Mouse (Mus musculus) ES-Bruce4 (cell line): ENCODE results near the gene Diras1. TPM values are rescaled to one million over a fixed set of nuclear protein-coding genes. Genes with fewer than 3 reads are reported as not detected.

Experiments used
- H3K27ac ChIP-seq: 2 replicates; pipeline ENCODE4 v1.5.1; 2012; ENCODE audit warnings: low read length, inconsistent platforms; ENCODE audit not compliant: insufficient read depth
- H3K27me3 ChIP-seq: 2 replicates; pipeline ENCODE4 v1.6.1; 2012; ENCODE audit warnings: mild to moderate bottlenecking, low read length, inconsistent platforms; ENCODE audit not compliant: control insufficient read depth, poor library complexity, insufficient read depth, severe bottlenecking
- H3K36me3 ChIP-seq: 2 replicates; pipeline ENCODE4 v1.6.1; 2012; ENCODE audit warnings: inconsistent platforms, mild to moderate bottlenecking, low read length, moderate library complexity; ENCODE audit not compliant: control insufficient read depth, poor library complexity, insufficient read depth, severe bottlenecking
- H3K4me1 ChIP-seq: one replicate; pipeline ENCODE4 v1.8.1; 2011; ENCODE audit warnings: low read length; ENCODE audit not compliant: control insufficient read depth, insufficient read depth
- H3K4me3 ChIP-seq: 2 replicates; pipeline ENCODE4 v1.5.1; 2011; ENCODE audit warnings: low read depth, mild to moderate bottlenecking, low read length
- H3K9ac ChIP-seq: 2 replicates; pipeline ENCODE4 v1.6.1; 2012; ENCODE audit warnings: low read depth, mild to moderate bottlenecking, inconsistent platforms; ENCODE audit not compliant: poor library complexity, severe bottlenecking
- H3K9me3 ChIP-seq: replicated peaks from 2 replicates; pipeline ENCODE4 v1.6.1; 2012; ENCODE audit warnings: mild to moderate bottlenecking, low read length, inconsistent platforms; ENCODE audit not compliant: control insufficient read depth, poor library complexity, insufficient read depth, severe bottlenecking
- CTCF ChIP-seq: IDR thresholded peaks from one replicate; pipeline ENCODE4 v1.8.1; 2011; ENCODE audit warnings: low read depth, low read length
- EP300 ChIP-seq: IDR thresholded peaks from 2 replicates; pipeline ENCODE4 v1.6.1; 2011; ENCODE audit warnings: low read depth, low read length; ENCODE audit not compliant: insufficient read depth
- POLR2A ChIP-seq: IDR thresholded peaks from one replicate; pipeline ENCODE4 v1.8.1; 2011; ENCODE audit warnings: low read length; ENCODE audit not compliant: insufficient read depth
- polyA plus RNA-seq: library from polyadenylated mRNA; stranded (reverse); fragments of >200 nt; gene quantifications from 2 replicates; pipeline ENCODE4 v1.2.4, GENCODE M21; 2011; ENCODE audit warnings: low read depth; ENCODE audit not compliant: missing spikeins, insufficient read depth, insufficient read length

Gene Diras1
- polyA plus RNA-seq, 1 experiment, result 0.27 TPM

GRCm38 (mm10) chr10:81007240-81007639 lies 18.2 kb downstream of the Diras1 start:
- no peaks in the 10 kb centered on the region for H3K4me1 ChIP-seq
- no peak overlapping the region for H3K9ac ChIP-seq
- TF ChIP-seq EP300 (no peak), CTCF (no peak), POLR2A (no peak)
- no peak overlapping the region for H3K4me3 ChIP-seq
- H3K27ac ChIP-seq, result no peak overlapping the region
- H3K9me3 ChIP-seq, result no peaks in the 10 kb centered on the region
- no peaks in the 10 kb centered on the region for H3K27me3 ChIP-seq
- no peaks in the 10 kb centered on the region for H3K36me3 ChIP-seq

DNA sequence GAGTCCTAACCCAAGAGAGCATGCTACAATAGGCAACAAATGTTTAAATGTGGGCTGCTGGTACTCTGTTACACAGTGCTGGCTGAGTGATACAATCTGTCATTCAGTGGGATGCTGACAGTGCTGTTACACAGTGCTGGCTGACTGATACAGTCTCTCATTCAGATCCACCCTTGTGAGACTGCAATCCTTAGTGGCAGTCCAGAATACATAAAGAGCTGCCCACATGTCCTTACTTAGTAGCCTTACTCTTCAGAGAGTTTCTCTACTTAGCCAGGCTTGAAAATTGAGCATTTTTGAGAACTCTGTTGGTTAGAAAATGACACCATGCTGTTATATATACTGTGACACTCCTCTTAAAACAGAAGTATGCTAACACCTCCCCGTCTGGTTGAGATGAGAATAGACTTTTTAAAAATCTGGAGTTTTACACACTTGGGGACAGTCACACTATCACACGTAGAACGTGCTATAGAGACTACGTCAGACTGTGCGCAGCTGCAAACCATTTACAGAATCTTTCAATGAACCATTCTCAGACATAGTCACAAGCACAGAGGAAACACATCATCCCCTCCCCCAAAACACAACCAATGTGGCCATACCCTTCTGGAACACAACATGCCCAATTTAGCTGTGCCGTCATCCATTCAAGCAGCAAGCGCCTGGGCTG lies 19.3 kb downstream of the Diras1 start:
- H3K36me3 ChIP-seq, result no peaks in the 10 kb centered on the region
- TF ChIP-seq CTCF (no peak), POLR2A (no peak), EP300 (no peak)
- no peaks in the 10 kb centered on the region for H3K9me3 ChIP-seq
- no peak overlapping the region for H3K27ac ChIP-seq
- no peaks in the 10 kb centered on the region for H3K4me1 ChIP-seq
- H3K9ac ChIP-seq, result no peak overlapping the region
- H3K4me3 ChIP-seq, result no peak overlapping the region
- no peaks in the 10 kb centered on the region for H3K27me3 ChIP-seq

- peaks cover 5% of the 10 kb centered on the region for H3K4me1 ChIP-seq
- no peaks in the 10 kb centered on the region for H3K9me3 ChIP-seq
- H3K27ac ChIP-seq, result no peak overlapping the region
- TF ChIP-seq EP300 (no peak), CTCF (no peak), POLR2A (no peak)
- no peaks in the 10 kb centered on the region for H3K36me3 ChIP-seq
- H3K9ac ChIP-seq, result no peak overlapping the region
- no peak overlapping the region for H3K4me3 ChIP-seq
- H3K27me3 ChIP-seq, result no peaks in the 10 kb centered on the region
Measured at GRCm38 (mm10) chr10:81001161-81001560, 24.3 kb downstream of the Diras1 start.

DNA sequence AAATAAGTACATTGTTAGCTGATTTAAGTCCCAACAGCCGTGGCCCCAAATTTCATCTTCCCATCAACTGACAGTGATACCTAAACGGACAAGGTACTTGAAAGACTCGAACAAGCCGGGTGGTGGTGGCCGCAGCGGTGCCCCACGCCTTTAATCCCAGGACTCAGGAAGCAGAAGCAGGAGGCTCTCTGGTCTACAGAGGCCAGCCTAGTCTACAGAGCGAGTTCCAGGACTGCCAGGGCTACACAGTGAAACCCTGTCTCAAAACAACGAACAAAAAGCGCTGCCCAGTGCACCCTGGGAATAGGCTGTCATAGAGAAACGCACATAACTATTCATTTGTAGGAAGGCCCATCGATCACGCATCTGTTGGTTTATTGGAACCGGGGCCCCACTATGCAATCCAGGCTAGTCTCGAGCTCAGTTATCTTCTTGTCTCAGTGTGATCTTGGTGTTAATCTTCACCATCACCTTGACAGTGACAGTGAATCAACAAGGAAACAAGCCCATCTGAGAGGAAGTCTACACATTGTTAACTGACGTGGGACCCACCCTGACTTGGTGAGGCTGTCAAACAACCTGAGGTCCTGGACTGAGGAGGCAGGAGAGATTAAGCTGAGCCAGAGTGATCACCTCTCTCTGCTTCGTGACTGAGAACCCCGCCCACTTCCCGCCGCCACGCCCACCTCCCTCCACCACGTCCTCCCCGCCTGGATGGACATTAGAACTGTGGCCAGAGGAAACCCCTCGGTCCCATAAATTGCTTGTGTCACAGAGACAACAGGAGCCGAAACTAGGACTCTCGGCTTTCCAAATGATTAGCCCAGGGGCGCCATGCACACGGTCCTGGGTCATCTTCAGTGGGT lies 25.0 kb downstream of the Diras1 start:
- Histone ChIP-seq H3K9ac (no peak overlapping the region), H3K4me1 (peaks cover 5% of the 10 kb centered on the region), H3K27ac (no peak overlapping the region), H3K9me3 (no peaks in the 10 kb centered on the region), H3K27me3 (no peaks in the 10 kb centered on the region), H3K36me3 (no peaks in the 10 kb centered on the region), H3K4me3 (no peak overlapping the region)
- TF ChIP-seq POLR2A (no peak), EP300 (no peak), CTCF (no peak)

GRCm38 (mm10) chr10:80999362-81000196 lies 25.9 kb downstream of the Diras1 start:
- Histone ChIP-seq H3K27ac (no peak overlapping the region), H3K4me1 (peaks cover 5% of the 10 kb centered on the region), H3K9me3 (no peaks in the 10 kb centered on the region), H3K9ac (no peak overlapping the region), H3K27me3 (no peaks in the 10 kb centered on the region), H3K4me3 (no peak overlapping the region), H3K36me3 (no peaks in the 10 kb centered on the region)
- 0 out of 2 replicates have a peak, but pooled peaks have one; percentile 20 for TF ChIP-seq EP300
- no peak for TF ChIP-seq POLR2A
- TF ChIP-seq CTCF, result peak; percentile 93
